Mouse (Mus musculus) forebrain, embryonic 14.5 days (tissue): ENCODE results near the gene Klhl25. TPM values are rescaled to one million over a fixed set of nuclear protein-coding genes. Genes with fewer than 3 reads are reported as not detected.
"Not testable (repeated sequence)": the region's sequence is repeated elsewhere in the genome, so short reads cannot be mapped to it uniquely, and the experiment has no call there.

Experiments used
- ATAC-seq: fragments of 200-750 bp; cut with Nextera tagmentation; 2 replicates; pipeline ENCODE4 v1.8.0; 2017; ENCODE audit warnings: mild to moderate bottlenecking, moderate library complexity
- DNase-seq: peaks from one replicate; pipeline ENCODE4 v3.0.0-alpha.2; 2015; ENCODE audit warnings: low spot score
- H3K27ac ChIP-seq: fragments of 300-500 bp; sonication (generic); 2 replicates; pipeline ENCODE4 v1.5.1; 2014; ENCODE audit warnings: low read depth, mild to moderate bottlenecking, control low read depth, low read length, moderate library complexity
- H3K27me3 ChIP-seq: fragments of 300-500 bp; sonication (generic); replicated peaks from 2 replicates; pipeline ENCODE4 v1.6.1; 2014; ENCODE audit warnings: low read length, control low read depth, mixed read lengths; ENCODE audit not compliant: control insufficient read depth, insufficient read depth
- H3K36me3 ChIP-seq: fragments of 300-500 bp; sonication (generic); 2 replicates; pipeline ENCODE4 v1.6.1; 2014; ENCODE audit warnings: low read length, control low read depth; ENCODE audit not compliant: control insufficient read depth, insufficient read depth
- H3K4me1 ChIP-seq: fragments of 300-500 bp; sonication (generic); 2 replicates; pipeline ENCODE4 v1.6.1; 2014; ENCODE audit warnings: antibody characterized with exemption, low read length, control low read depth; ENCODE audit not compliant: control insufficient read depth, insufficient read depth
- H3K4me2 ChIP-seq: fragments of 300-500 bp; sonication (generic); 2 replicates; pipeline ENCODE4 v1.6.1; 2014; ENCODE audit warnings: mild to moderate bottlenecking, control low read depth, low read length
- H3K4me3 ChIP-seq: fragments of 300-500 bp; sonication (generic); 2 replicates; pipeline ENCODE4 v1.5.1; 2014; ENCODE audit warnings: low read depth, low read length, control low read depth
- H3K9ac ChIP-seq: fragments of 300-500 bp; sonication (generic); 2 replicates; pipeline ENCODE4 v1.6.1; 2014; ENCODE audit warnings: mild to moderate bottlenecking, low read length, control low read depth, moderate library complexity
- H3K9me3 ChIP-seq: fragments of 300-500 bp; sonication (generic); replicated peaks from 2 replicates; pipeline ENCODE4 v1.6.1; 2016; ENCODE audit warnings: low read length, control low read depth, mixed read lengths; ENCODE audit not compliant: control insufficient read depth
- WGBS: fragments of 180-500 bp; shearing (Covaris S2); extraction: QIAGEN DNeasy Blood & Tissue Kit; methylation state at CpG from one replicate; pipeline ENCODE4 v1.1.7; 2014; 5-methylcytosine and 5-hydroxymethylcytosine counted together
- polyA plus RNA-seq: library from polyadenylated mRNA; unstranded; fragments of >200 nt; fragmentation: Nextera tagmentation; extraction: Ambion mirVana; gene quantifications from 2 replicates; pipeline ENCODE4 v1.2.1, GENCODE M21; 2014

The Klhl25 gene
- polyA plus RNA-seq, 1 experiment from 2014 or later = 36.9 TPM

- WGBS = 87% methylated on average over 3 of the region's 6 CpGs
- H3K9ac ChIP-seq, ATAC-seq, DNase-seq, H3K9me3 ChIP-seq, H3K36me3 ChIP-seq, H3K27me3 ChIP-seq, H3K27ac ChIP-seq, H3K4me2 ChIP-seq, H3K4me1 ChIP-seq, H3K4me3 ChIP-seq: not testable (repeated sequence)
These were observed 13.0 kb upstream of the Klhl25 start for GRCm38 (mm10) chr7:75834932-75835631.

GRCm38 (mm10) chr7:75840071-75840470 is 8.0 kb upstream of the Klhl25 start:
- Histone ChIP-seq H3K9ac (no peak overlapping the region), H3K4me3 (no peak overlapping the region), H3K4me2 (no peak overlapping the region), H3K27ac (no peak overlapping the region), H3K27me3 (no peaks in the 10 kb centered on the region), H3K4me1 (no peaks in the 10 kb centered on the region), H3K9me3 (no peaks in the 10 kb centered on the region), H3K36me3 (no peaks in the 10 kb centered on the region)
- no peak for DNase-seq
- 83% methylated on average over 4 of the region's 4 CpGs for WGBS
- no peak for ATAC-seq

GRCm38 (mm10) chr7:75842306-75842705 is 5.8 kb upstream of the Klhl25 start:
- 92% methylated on average over 3 of the region's 3 CpGs for WGBS
- Histone ChIP-seq H3K27ac (no peak overlapping the region), H3K4me2 (no peak overlapping the region), H3K4me3 (no peak overlapping the region), H3K9me3 (no peaks in the 10 kb centered on the region), H3K27me3 (no peaks in the 10 kb centered on the region), H3K4me1 (no peaks in the 10 kb centered on the region), H3K36me3 (no peaks in the 10 kb centered on the region), H3K9ac (no peak overlapping the region)
- ATAC-seq = no peak
- DNase-seq = no peak

- 81% methylated on average over 1 of the region's 1 CpGs for WGBS
- DNase-seq (peak; percentile 72), ATAC-seq (no peak)
- Histone ChIP-seq H3K27ac (peak overlapping the region; percentile 39; the same call in 1 of the 2 replicates), H3K4me1 (peaks cover 13% of the 10 kb centered on the region), H3K9me3 (no peaks in the 10 kb centered on the region), H3K9ac (no peak overlapping the region), H3K36me3 (no peaks in the 10 kb centered on the region), H3K4me3 (no peak overlapping the region), H3K27me3 (no peaks in the 10 kb centered on the region), H3K4me2 (no peak overlapping the region)
These were observed 2.2 kb upstream of the Klhl25 start for GRCm38 (mm10) chr7:75845936-75846335.

- 50% methylated on average over 7 of the region's 7 CpGs for WGBS
These were observed 1.2 kb upstream of the Klhl25 start for GRCm38 (mm10) chr7:75846942-75847341.

GRCm38 (mm10) chr7:75847489-75847888 is 621 bp upstream of the Klhl25 start:
- H3K27ac ChIP-seq = no peak overlapping the region
- DNase-seq = no peak

More at GRCm38 (mm10) chr7:75846942-75847341, 1.2 kb upstream of the Klhl25 start:
- DNase-seq = no peak
- ATAC-seq = no peak
- peaks cover 21% of the 10 kb centered on the region for H3K4me1 ChIP-seq
- H3K4me2 ChIP-seq = no peak overlapping the region; the same call in 1 of the 2 replicates
- no peak overlapping the region for H3K9ac ChIP-seq
- H3K27ac ChIP-seq = no peak overlapping the region
- H3K4me3 ChIP-seq = no peak overlapping the region
- no peaks in the 10 kb centered on the region for H3K27me3 ChIP-seq
- no peaks in the 10 kb centered on the region for H3K36me3 ChIP-seq
- no peaks in the 10 kb centered on the region for H3K9me3 ChIP-seq

GRCm38 (mm10) chr7:75848776-75849670 is 913 bp downstream of the Klhl25 start:
- H3K27me3 ChIP-seq = no peaks in the 10 kb centered on the region
- H3K9ac ChIP-seq = peak overlapping the region; percentile 92
- 1% methylated on average over 25 of the region's 25 CpGs for WGBS
- H3K4me3 ChIP-seq = peak overlapping the region; percentile 88
- no peaks in the 10 kb centered on the region for H3K9me3 ChIP-seq
- DNase-seq = peak; percentile 49
- peak overlapping the region; percentile 84 for H3K4me2 ChIP-seq
- peak overlapping the region; percentile 82 for H3K27ac ChIP-seq
- peak; percentile 22 for ATAC-seq
- H3K36me3 ChIP-seq = no peaks in the 10 kb centered on the region
- H3K4me1 ChIP-seq = peaks cover 41% of the 10 kb centered on the region

More at GRCm38 (mm10) chr7:75847489-75847888, 621 bp upstream of the Klhl25 start:
- Histone ChIP-seq H3K27me3 (no peaks in the 10 kb centered on the region), H3K4me3 (peak overlapping the region; percentile 88), H3K4me2 (peak overlapping the region; percentile 84), H3K4me1 (peaks cover 26% of the 10 kb centered on the region), H3K9me3 (no peaks in the 10 kb centered on the region), H3K36me3 (no peaks in the 10 kb centered on the region), H3K9ac (peak overlapping the region; percentile 92)
- ATAC-seq = no peak
- 18% methylated on average over 6 of the region's 6 CpGs for WGBS

- not testable (repeated sequence) for H3K9ac ChIP-seq, H3K27me3 ChIP-seq, H3K36me3 ChIP-seq, H3K27ac ChIP-seq, H3K4me2 ChIP-seq, H3K9me3 ChIP-seq, H3K4me3 ChIP-seq, DNase-seq
- WGBS = 17% methylated on average over 1 of the region's 3 CpGs
- peak; percentile 27; the same call in 1 of the 2 replicates for ATAC-seq
- H3K4me1 ChIP-seq = peaks cover 53% of the 10 kb centered on the region
These were observed 2.3 kb downstream of the Klhl25 start for GRCm38 (mm10) chr7:75850396-75850795.
